Mouse (Mus musculus): ENCODE measurements around the gene Tpm4.

Gene Tpm4

DNA sequence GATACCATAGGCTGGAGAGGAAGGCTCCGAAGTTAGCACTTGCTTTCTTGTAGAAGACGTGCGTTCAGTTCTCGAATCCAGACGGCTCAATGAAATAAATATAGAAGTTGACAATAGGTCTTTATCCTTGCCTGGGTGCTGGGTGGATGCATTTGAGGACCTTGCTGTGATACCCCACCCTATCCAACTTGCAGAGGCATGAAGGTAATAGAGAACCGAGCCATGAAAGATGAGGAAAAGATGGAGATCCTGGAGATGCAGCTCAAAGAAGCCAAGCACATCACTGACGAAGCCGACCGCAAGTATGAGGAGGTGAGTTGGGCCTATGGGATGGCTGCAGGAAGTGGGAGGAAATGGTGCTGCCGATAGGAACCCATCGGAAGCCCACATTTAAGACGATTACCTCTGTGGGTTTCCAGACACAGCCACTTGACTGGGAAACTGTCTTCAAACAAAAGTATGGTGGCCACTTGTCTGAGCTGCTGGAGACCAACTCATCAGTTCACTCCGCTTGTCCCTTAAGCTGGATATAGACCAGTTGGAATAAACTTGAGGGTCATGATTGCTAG, 8.6 kb downstream of the Tpm4 start:
- no peak for DNase-seq (ENCODE audit: low spot score)

DNA sequence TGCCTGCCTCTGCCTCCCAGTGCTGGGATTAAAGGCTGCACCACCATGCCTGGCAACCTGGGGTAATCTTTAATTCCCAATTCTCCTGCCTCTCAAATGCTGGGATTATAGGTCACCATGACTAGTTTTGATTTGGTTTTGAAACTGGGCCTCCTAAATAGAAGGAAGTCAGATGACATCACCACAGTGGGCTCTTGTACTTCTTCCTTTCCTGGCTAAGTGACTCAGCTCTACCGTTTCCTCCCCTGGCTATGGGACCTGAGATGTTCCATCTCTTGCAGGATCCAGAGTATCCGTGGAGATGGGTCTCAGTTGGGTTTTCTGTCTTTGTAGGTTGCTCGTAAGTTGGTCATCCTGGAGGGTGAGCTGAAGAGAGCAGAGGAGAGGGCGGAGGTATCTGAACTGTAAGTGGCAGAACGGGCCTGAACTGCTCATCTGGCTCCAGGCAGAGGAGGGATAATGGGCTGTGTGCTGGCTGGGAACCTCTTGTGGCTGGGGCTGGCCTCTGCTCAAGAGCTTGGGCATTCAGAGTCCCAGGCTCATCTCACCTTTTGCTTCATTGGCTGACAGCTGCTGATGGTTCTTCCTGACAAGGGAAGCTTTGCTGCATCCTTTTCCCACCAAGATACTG, 9.7 kb downstream of the Tpm4 start:
- no peak for DNase-seq (ENCODE audit: low spot score)

DNA sequence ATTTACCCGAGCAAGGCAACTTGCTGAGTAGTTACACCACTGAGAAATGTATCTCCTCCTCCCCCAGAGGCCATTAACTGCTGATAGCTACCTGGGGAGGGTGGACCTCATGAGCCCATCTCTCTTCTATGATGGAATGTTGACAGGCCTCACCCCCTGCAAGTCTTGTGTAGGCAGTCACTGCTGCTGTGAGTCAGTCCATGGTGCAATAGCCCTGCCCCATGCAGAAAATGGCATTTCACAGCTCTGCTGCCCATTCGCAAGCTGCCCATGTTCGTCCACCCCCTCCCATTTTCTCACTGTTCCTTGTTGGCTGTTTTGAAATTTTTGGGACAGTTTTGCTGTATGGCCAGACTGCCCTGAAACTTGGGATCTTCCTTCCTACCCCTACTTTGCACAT, 10.7 kb downstream of the Tpm4 start:
- no peak for DNase-seq (ENCODE audit: low spot score)

DNA sequence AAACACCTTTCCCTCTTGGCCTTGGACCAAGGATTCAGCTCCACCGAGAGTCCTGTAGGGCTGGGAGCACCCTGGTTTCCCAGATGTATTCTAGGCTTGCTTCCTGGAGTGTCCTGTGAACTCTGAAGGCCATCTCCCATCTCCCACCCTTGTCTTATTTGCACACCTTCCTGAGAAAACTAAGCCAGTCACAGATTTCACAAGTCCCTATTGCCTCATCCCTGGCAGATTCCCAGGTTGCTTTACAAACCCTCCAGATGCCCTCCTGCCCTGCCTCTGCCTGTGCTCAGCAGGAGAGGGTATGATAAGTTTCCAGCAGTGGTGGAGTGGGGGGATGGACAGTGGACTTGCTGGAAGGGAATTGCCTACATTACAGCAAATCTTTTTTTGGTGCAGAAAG, 11.3 kb downstream of the Tpm4 start:
- DNase-seq (ENCODE audit: low spot score): no peak

DNA sequence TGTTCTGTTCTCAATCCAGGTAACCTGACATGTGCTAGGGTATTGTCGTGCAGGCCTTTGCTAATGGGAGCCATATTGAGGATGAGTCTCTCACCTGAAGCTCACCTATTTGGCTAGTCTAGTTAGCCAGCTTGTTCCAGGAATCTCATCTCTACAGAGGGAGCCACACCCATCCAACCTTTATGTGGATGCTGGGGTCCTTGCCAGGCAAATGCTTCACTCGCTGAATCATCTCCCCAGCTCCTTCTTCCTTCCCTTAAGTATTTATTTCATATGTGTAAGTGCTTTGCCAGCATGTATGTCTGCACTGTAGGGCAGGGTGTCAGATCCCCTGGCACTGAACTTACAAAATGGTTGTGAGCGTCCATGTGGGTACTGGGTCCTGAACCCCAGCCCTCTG, 11.8 kb downstream of the Tpm4 start:
- no peak for DNase-seq (ENCODE audit: low spot score)

DNA sequence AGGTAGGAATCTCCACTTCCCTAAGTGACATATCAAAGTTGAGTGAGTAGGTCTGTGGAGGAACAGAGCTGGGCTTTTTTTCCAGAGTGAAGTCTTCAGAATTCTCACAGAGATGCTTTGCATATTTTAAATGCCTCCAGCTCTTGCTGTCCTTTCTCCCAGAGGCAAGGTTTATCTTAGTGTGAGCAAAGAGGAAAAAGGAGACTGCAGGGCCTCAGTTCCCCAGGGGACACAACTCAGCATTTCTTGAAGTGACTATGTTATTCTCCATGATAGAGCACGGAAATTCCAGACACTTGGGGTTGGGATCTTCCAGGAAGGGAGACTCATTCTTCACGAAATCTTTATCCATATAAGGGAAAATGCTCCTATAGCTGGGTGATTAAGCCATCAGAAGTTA, 12.5 kb downstream of the Tpm4 start:
- no peak for DNase-seq (ENCODE audit: low spot score)

DNA sequence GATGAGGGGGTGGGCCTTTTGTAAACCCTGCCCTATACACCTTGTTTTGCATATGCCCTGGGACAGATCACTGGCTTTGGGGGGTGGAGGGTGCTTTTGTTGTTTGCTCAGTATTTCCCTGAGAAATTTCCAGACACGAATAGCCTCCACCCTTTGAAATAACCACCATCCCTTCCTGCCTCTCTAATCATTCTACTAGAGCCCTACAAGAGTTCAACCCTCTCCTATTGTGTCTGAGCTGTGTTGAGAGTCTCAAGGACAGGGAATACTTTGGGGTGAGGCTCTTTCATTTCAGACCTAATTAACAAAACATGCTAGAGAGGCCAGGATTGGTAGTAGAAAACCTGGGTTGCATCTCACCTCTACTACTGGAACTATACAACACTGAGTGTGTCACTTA, 14.3 kb downstream of the Tpm4 start:
- DNase-seq (ENCODE audit: low spot score): no peak

DNA sequence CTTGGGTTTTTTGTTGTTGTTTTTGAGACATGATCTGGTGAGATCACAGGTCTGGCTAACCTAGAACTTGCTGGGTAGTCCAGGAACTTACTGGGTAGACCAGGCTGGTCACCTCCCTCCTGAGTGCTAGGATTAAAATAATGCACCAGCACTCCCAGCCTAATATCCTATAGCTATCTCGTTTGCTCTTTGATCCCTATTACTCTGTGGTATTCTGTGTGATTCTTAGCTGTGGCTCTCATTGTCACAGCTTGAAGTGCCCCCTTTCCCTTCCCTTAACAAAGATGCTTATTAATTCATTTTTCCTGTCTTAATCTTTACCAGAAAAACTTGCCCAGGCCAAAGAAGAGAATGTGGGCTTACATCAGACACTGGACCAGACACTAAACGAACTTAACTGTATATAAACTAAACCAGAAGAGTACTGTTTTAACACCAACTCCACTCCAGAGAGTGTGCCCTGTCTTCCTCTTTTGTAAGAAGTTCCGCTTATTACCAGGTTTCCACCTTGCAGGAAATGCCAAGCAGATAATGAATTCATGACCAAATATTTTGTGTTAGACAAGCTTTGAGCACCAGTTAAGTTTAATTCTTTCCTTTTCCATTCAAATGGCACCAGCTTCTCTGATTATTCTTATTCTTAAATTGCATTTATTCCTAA, 16.8 kb downstream of the Tpm4 start:
- no peak for DNase-seq (ENCODE audit: low spot score)

DNA sequence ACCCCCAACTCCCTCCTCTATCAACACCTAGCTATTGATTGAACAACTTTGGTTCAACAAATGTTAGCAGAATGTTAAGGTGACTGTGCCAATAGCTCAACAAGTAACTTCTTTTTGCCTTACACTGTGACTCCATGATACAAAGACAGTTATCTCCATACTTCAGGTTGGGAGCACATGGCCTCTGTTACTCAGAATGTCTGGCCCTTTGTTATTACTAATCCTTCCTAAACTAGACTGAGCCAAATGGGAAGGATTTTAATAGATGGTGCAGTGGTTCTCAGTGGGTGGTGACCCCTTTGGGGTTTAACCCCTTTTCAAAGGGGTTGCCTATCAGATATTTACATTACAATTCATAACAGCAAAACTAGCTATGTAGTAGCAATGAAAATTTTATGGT, 18.6 kb downstream of the Tpm4 start:
- DNase-seq (ENCODE audit: low spot score): no peak

DNA sequence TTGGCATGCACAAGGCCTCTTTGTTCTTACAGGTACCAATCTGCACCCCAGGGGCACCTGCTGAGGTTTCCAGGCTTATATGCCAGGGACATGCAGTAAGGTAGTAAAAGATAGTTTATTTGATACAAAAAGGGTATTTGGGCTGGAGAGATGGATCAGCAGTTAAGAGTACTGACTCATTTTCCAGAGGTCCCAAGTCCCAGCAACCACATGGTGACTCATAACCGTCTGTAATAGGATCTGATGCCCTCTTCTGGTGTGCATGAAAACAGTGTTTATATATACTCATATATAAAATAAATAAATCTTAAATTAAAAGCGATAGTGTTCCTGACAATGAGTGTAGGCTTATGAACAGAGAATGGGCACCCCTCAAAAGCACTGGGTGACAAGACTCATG, 23.3 kb downstream of the Tpm4 start:
- no peak for DNase-seq (ENCODE audit: low spot score)

DNA sequence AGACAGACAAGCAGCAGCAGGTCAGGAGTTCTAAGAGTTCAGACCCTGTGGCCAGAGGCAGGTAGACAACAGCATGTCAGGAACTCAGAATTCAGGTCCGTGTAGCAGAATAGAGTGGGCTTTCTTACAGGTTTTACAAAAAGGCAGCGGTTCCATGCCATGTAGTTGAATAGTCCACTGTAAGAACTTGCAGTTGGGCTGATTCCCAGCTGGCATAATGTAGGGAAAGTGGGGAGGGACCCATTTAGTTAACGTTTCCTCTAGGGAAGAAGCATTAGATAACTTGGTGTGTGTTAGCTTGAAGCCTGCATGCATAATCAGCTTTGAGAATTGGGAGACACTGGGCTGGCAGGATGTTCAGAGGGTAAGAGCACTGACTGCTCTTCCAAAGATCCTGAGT, 24.0 kb downstream of the Tpm4 start:
- DNase-seq (ENCODE audit: low spot score): no peak

DNA sequence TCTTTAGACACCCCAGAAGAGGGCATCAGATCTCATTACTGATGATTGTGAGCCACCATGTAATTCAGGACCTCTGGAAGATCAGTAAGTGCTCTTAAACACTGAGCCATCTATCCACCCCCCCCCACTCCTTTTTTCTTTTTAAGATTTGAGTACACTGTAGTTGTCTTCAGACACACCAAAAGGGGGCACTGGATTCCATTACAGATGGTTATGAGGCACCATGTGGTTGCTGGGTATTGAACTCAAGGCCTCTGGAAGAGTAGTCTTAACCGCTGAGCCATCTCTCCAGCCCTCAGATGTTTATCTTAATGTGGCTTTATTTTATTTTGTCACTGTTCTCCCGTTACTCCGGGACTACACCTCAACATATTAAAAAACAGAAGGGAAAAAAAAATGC, 25.2 kb downstream of the Tpm4 start:
- DNase-seq (ENCODE audit: low spot score): no peak

DNA sequence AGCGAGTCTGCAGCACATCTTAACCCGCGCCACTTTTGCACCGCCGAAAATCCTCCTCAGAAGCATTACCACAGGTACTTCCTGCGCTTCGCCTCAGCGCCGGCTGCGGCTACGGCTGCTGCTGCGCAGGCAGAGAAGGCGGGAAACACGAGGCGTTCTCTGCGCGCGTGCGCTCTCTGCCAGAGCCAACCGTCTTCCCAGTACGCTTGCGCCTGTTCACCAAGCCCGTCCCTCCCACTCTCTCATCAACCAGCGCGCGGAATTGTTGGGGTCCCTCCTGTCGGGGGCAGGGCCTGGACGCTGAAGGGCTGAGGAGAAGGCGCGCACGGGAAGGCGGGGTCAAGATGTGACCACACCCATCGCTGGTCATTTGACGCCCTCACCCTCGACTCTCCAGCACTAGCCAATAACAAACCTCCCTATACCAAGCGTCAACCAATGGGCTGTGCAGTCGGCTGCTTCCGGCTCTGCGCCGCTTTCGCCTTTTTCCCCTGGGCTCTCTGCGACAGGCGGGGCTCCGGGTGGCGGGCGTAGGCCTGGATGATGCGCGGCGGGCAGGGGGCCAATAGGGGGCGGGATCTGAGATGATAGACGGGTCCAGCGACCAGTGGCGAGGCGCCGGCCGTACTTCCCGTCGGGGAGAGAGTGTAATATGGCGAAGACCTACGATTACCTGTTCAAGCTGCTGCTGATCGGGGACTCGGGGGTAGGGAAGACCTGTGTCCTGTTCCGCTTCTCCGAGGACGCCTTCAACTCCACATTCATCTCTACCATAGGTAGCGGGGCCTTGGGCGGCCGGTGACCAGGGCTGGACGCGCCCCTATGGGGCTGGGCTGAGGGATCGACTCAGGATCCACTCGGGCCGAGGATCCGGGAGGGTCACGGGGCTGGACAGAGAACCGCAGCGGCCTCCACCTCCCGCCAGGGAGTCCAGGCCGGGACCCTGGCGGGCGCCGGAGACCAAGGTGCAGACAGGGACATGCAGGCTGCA, 26.2 kb downstream of the Tpm4 start, which contains the start of gene Rab8a:
TSS of gene Rab8a (plus strand) at position 494 of the 991 bp plus-strand sequence.
- DNase-seq (ENCODE audit: low spot score): peak; percentile 100

DNA sequence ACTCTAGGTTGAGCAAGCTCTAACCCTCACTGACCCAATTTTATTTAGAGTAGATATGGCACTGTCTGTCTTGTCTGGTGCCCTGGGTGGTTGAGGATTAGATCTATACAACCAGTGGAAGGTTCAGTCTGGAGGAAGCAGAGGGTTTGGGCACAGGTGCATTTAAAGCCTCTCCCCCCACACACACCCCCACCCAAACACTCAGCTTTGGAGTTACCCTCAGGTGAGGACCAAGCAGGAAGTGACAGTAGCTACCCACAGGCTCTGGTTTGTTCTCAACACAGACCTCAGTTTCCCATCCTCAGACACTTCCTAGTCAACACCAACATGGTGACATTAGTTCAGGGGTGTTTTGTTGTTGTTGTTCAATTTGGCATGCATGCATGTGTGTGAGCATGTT, 28.0 kb downstream of the Tpm4 start:
- DNase-seq (ENCODE audit: low spot score): no peak

DNA sequence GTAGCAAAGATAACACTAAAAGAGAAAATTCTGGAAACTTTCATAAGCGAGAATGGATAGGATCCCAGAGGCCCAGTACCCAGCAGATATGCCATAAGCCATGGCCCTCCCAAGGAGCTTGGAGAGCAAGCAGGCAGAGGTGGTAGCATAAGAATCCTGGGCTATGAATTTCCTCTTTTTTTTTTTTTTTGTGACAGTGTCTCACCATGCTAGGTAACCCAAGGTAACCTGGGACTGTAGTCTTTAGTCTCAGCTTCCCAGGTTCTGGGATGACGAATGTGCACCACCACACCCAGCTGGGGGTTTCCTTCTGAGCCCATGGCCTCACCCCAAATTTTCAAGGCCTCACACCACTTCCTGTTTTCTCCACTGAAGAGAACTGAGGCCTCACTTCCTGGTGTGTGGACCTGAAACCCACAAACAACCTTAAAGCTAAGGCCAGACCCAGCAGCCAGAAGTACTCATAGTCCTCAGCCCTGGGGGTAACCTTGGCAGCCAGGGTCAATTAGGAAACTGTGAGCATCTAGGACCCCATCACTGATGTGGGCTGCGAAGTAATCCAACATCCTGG, 34.4 kb downstream of the Tpm4 start:
- no peak for DNase-seq (ENCODE audit: low spot score)

DNA sequence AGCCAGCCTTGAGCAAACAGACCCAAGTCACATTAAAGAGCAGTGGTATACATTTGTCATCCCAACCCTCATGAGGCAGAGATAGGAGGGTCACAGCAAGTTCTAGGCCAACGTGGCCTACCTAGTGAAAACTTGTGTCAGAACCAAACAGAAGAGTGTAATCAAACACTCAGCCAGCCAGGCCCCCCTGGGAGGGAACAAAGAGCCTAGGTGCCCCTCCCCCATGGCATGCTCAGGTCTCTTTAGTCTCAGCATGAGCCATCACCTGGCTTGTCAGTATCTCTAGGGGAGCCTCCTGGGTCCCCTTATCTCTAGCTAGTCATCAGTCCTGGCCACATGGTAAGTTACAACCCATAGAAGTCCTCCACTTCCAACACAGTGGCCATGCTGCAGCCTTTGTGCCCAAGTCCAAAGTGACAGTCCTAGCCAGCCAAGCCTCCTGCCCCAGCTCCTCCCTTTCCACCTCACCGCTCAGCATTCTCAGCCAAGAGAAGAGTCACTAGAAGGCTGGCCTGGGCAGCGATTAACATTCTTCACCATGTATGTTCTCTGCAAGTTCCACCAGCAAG, 35.0 kb downstream of the Tpm4 start:
- no peak for DNase-seq (ENCODE audit: low spot score)

DNA sequence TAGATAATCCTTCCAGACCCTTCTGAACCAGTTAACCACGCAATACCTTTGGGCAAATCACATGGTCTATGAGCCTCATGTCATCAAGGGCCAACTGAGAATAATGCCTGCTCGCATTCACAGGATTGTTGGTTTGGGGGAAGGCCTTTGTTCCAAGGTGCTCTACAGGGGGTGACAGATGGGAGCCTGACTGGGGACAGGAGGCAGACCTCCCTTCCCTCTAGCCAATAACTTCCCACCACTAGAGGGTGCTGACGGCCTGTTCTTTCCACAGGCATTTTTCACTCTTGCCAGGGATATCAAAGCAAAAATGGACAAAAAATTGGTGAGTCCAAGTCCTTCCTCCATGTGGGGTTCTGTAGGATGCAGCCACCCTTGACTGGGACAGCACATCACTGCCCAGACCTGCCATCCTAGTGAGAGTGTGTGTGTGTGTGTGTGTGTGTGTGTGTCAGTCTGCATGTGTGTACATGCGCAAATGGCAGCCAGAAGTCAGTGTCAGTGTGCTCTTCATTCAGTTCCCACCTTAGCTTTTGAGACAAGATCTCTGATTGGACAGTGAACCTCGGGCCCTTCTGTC, 42.7 kb downstream of the Tpm4 start:
- DNase-seq (ENCODE audit: low spot score): no peak

DNA sequence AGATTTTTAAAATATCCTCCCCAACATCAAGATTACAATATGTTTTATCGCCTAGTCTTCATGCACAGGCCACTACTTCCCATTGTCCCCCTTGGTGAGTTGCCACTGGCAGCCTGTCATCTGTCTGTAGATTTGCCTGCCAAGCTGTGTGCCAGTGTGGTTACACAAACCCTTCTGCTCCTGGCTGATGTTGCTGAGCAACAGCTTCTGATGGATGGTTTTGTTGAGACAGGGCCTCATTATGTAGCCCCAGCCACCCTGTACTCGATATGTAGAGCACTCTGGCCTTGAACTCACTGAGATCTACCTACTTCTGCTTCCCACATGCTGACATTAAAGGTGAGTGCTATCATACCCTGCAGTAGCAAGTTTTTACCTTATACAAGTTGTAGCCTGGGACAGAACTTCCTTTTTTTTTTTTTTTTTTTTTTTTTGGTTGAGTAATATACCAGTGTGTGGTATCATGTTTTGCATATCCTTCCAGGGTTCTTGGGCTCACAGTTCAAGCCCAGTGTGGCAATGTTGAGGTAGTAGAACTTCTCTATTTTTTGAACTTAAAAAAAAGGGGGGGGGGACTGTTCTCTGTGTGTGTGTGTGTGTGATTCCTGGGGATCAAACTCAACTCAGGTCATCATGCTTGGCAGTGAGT, 48.9 kb downstream of the Tpm4 start:
- DNase-seq (ENCODE audit: low spot score): no peak

DNA sequence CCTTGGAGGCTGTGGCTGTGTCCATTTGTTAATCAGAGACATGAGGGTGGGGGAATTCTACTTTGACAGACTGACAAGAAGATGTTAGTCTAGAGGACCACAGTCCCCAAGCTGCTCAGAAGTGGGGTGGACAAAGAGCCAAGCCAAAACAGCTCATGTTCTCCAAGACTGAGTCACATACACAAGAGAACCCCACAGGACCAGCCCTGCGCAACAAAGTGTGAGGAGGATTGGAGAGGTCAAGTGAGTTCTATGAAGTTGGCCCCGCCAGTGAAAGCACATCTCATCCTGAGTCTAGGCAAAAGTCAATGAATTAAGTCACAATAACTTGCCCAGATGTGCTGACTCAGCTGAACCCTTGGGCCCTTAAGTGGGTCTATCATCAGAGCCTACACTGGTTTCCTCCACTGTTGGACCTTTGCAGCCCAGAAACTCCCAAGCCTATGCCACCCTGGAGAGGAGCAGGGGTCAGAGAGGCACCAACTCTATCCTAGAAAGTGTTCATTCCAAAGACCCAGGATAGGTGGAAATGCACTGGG, 53.1 kb downstream of the Tpm4 start:
- no peak for DNase-seq (ENCODE audit: low spot score)

DNA sequence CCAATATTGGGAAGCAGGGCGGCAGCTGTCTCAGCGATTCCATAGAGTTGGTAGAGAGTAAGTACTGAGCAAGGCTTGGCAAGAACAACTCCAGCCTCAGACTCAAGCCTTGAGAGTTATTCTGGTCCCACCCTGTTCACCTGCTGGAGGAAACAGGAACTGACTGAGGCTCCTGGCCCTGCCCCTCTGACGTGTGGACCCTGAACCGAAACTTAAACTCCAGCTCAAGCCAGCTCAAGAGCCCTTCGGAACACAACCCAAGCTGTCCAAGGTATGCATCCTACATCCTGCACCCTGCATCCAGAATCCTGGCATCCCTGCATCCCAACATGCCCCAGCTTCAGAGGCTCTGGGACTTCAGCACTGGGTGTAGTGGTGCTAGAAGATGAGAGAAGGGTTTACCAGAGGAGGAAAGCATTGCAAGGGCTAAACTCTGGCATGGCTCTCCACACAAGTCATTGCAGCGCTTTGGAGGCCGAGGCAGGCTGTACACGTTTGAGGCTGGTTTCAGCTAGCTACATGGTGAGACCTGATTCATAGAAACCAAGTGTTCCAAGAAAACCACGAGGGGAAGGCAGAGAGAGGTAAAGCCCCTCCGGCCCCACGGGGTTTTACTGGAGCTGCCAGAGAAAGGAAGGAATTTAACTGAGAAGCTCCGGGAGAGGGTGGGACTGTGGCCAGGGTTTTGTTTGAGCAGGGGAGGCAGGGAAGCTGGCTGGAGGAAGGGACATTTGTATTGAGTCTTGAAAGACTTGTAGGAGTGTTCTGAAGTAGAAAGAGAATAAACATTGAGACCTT, 54.8 kb downstream of the Tpm4 start, which contains the start of gene Hsh2d:
TSS of gene Hsh2d (plus strand) at position 222 of the 798 bp plus-strand sequence.
- no peak for DNase-seq (ENCODE audit: low spot score)
